Mouse (Mus musculus): ENCODE results near the gene Saa1. TPM values are rescaled to one million over a fixed set of nuclear protein-coding genes. Genes with fewer than 3 reads are reported as not detected.
A peak's percentile ranks its signal among the peaks of the same experiment; 100 is the strongest.

Saa1 gene
- total RNA-seq, 2 experiments from 2014 or later = not detected

DNA sequence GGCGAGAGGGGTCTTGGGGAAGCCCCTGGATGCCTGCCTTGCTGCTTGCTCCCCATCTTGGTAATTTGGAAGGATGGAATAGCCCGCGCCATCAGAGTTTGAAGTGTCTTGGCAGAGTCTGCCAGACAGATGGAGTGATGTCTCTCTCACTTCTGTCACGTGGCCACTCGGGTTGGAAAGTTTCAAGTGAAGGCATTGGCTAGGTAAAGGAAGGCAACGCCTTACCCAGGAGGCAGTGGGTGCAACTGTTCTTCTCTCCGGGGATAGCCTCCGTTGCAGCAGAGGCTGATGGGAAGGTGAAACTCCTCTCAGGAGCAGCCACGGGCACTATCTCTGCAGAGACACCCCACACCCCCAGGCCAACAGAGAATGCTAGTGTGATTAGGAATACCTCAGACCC is 22.3 kb downstream of the Saa1 start:
- intact Hi-C loops (cut with DNase I) = no loop called here
- peak in 1 of 2 experiments; percentile 23 for DNase-seq (ENCODE audit: low spot score in 2 of 2)

DNA sequence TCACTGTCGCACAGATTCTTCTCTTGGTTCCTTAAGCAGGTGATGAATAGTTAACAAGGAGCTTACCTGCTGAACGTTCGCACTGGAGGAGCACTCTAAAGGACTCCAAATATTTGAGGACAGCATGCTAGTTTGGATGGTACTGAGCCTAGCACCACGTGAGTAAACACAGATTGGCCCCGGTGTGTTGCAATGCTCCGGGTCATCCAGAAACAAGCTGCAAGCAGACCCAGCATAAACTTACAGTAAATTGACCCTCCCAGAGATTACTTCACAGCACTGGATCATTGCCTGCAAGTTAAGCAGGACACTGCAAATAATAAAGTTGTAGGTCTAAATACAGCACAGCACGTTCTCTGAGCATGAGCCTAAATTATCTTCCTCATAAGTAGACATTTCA is 23.3 kb downstream of the Saa1 start:
- no peak for DNase-seq (ENCODE audit: low spot score in 2 of 2)
- intact Hi-C loops (cut with DNase I) = loop anchor here (10.0 kb wide), 1 partner anchor 325 kb away; the partner anchor contains the start of gene Kcnc1

DNA sequence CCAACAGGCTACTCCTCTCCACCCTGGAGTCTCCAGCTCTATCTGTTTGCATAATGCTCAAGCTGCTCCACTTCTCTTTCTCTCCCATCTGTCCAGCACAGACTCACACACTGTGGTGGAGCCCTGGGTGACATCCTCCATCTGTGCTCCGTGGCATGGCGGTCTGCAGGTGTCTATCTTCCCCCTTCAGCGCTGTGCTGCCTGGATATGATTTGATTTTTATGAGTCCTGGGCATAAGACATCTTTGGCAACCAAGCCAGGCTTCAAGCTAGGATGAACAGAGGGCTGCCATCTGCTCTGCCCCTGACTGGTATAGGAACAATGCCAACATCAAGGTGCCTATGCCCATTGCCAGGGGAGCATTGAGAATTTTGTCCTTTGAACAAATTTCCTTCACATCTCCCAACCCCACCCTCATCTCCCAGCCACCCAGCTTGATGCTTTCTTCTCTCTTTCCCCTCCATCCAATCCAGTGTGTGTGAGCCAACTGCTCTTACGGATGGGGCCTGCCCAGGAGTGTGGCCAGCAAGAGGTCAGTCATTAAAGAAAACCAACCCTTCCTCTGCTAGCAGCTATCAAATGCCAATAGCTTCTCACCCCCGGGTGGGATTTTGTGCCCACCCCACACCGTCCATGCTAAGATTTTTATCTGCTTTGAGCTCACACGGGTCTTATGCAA is 24.0 kb downstream of the Saa1 start:
- intact Hi-C loops (cut with DNase I) = loop anchor here (10.0 kb wide), 1 partner anchor 324 kb away; the partner anchor contains the start of gene Kcnc1
- peak in 1 of 2 experiments; percentile 11 for DNase-seq (ENCODE audit: low spot score in 2 of 2)

DNA sequence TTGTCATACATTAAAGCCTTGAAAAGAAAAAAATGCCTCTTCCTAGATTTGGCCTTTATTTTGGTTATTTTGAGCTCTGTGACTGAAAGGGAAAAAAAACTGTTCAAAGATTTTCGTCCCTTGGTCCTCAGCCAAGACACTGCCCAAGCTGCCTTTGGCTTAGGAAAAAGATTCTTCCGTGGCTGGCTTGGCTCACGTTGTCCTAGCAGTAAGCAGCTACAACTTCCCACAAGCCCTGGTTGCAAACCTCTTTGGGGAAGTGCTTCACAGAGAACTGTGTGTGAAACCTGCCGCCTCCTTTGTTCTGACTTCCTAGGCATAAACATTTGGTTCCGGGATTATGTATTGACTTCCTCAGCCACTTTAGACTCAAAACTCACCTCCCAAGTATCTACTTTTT is 25.9 kb downstream of the Saa1 start:
- intact Hi-C loops (cut with DNase I) = loop anchor here (10.0 kb wide), 1 partner anchor 322 kb away; the partner anchor contains the start of gene Kcnc1
- DNase-seq (ENCODE audit: low spot score in 2 of 2) = peak; percentile 19 to 20

DNA sequence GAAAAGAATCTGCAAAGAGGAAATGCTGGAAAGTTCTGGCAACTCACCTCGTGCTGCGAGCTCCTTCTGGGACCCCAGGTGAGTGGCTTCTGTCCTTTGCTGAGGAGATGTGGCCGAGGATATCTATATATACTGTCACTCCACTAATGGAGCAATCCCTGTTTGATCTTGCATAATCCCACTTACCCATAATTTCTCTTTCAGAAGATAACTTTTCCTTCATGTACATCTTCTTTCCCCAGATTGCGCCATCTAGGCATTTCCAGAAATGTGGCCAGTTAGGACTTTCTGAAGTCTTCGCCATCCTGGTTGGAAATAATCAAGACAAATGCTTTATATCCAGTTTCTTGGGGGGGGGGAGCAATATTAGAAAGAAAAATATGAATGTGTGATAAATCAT is 27.2 kb downstream of the Saa1 start, which contains the start of gene Saa3:
Gene Saa3, minus strand, starts transcription at position 101 of the 400 bp plus-strand sequence.
- DNase-seq (ENCODE audit: low spot score in 2 of 2) = no peak
- intact Hi-C loops (cut with DNase I) = loop anchor here (10.0 kb wide), 1 partner anchor 321 kb away; the partner anchor contains the start of gene Kcnc1

DNA sequence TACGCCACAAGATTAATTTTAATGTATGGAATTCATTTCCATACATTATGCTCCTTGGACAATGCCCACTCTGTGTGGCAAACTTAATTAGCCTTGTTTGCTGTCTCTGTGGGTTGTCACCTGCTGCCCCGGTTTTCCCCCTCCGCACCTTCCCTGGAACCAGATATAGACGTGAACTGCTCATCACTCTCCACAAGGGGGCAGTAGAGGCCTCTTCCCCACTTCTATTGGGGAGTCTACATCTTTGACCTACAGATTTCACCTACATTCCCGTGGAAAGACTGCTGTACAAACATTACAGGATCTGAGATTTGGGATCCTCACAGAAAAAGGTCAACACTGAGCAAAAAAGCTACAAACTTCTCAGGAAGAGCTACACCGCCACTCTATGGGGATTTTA is 28.3 kb downstream of the Saa1 start:
- peak; percentile 60 to 67 for DNase-seq (ENCODE audit: low spot score in 2 of 2)
- intact Hi-C loops (cut with DNase I) = loop anchor here (1.0 to 10.0 kb wide), 2 partner anchors 57 to 320 kb away; partner anchors contain the start of gene Kcnc1

DNA sequence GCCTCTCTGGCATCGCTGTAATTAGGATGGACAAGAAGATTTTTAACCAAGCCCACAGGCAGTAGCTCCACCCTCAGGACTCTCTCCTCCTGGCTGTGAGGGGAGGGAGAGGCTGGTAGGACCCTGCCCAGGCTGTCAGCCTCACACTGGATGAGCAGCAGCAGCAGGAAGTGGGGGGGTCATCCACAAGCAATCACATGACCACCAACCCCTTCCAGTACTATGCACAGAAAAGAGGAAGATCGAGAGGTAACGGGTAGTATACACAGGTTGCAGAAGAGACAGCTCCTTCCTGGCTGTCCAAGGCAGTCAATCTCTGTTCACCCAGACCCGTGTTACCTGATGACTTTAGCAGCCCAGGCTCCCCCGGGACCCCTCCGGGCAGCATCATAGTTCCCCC is 30.5 kb downstream of the Saa1 start:
- intact Hi-C loops (cut with DNase I) = loop anchor here (10.0 kb wide), 1 partner anchor 317 kb away; the partner anchor contains the start of gene Kcnc1
- no peak for DNase-seq (ENCODE audit: low spot score in 2 of 2)

DNA sequence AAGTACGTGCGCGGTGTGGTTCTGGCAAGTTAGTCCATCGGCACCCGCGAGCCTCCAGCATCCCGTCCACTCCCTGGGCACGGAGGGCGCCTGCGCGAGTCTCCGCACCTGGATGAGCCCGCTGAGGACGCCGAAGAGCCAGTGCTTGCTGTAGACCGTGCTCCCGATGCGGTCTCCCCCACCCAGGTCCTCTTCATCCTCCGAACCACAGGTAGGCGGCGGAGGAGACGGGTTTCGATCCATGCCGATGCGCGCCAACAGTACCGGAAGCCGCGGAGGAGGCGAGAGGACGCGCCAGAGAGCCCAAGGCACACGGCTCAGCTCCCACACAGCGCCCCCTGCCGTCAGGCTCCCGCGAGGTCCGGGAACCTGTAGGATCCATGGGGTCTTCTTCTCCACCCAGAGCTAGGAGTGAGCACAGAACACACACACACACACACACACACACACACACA is 32.4 kb downstream of the Saa1 start, which contains the start of gene Saal1:
Gene Saal1, minus strand, starts transcription at position 291 of the 455 bp plus-strand sequence.
- intact Hi-C loops (cut with DNase I) = loop anchor here (2.0 to 10.0 kb wide), 2 partner anchors 72 to 316 kb away; partner anchors contain the start of genes Kcnc1 and Sergef
- peak; percentile 77 to 82 for DNase-seq (ENCODE audit: low spot score in 2 of 2)

DNA sequence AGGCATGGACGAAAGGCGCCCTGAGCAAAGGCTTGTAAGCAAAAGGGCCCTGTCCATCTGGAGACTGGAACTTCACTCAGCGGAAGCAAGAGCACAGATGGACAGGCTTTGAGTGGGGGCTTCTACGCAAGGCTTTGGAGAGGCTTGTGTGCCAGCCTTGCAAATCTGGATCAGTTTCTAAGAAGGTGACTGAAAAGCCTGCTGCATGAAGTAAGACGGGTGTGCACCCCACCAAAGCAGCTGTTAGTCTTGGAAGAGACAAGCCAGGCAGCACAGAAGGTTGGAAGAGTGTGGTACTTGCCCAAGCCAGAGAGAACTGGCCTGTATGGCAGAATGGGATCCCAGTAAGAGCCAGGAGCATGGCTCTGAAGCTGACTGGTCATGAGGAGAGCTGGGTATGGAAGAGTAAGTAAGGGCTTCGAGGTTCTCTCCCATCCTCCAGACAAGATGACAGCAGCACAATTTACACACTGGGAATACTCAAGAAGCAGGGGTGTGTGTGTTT is 42.2 kb downstream of the Saa1 start:
- no peak for DNase-seq (ENCODE audit: low spot score in 2 of 2)
- intact Hi-C loops (cut with DNase I) = no loop called here

DNA sequence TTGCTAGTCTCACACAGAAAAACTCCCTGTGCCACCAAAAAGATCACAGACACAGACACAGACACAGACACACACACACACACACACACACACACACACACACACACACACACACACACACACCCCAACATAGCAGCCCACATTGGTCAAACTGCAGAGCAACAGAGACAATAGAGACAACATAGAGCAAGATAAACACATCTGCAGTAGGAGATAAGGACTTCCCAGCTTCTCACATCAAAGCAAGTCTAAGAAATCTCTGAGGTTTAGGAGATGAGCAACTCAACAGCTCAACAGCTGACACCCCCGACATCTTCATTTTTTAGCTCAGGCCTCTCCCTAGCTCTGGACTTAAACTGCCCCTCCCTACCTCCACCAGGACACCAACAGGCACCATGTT is 46.0 kb downstream of the Saa1 start:
- no peak for DNase-seq (ENCODE audit: low spot score in 2 of 2)
- intact Hi-C loops (cut with DNase I) = no loop called here

Other genes with a start within 250 kb of the Saa1 start
- gene Sergef, start 103.2 kb downstream of the Saa1 start, total RNA-seq (2021) = 10 to 100 TPM; 59.7 to 69.3 TPM
- gene Tph1, start 70.4 kb downstream of the Saa1 start, total RNA-seq (2021) = under 1 TPM; 0.21 to 0.32 TPM
- gene Saal1, start 32.3 kb downstream of the Saa1 start, total RNA-seq (2021) = 1 to 10 TPM; 8.0 TPM
- under 1 TPM in 1 of 2 experiments, not detected in 1; 0.16 TPM for gene Saa3, start 27.3 kb downstream of the Saa1 start, total RNA-seq (2021)
- not detected for gene Saa4, start 10.4 kb downstream of the Saa1 start, total RNA-seq (2021)
- gene Saa2, start 8.8 kb upstream of the Saa1 start, total RNA-seq (2021) = not detected
- 10 to 100 TPM; 13.3 to 16.1 TPM for gene Hps5, start 53.1 kb upstream of the Saa1 start, total RNA-seq (2021)
- gene Gtf2h1, start 53.1 kb upstream of the Saa1 start, total RNA-seq (2021) = 10 to 100 TPM; 37.9 to 41.1 TPM
- gene Ldha, start 98.5 kb upstream of the Saa1 start, total RNA-seq (2021) = 100 to 1,000 TPM; 395 to 440 TPM
- gene Ldhc, start 118.2 kb upstream of the Saa1 start, total RNA-seq (2021) = not detected
- gene Tsg101, start 177.0 kb upstream of the Saa1 start, total RNA-seq (2021) = 10 to 100 TPM; 75.5 to 81.1 TPM
- gene Uevld, start 215.5 kb upstream of the Saa1 start, total RNA-seq (2021) = 10 to 100 TPM; 10.2 to 13.3 TPM
- not detected for gene Gm9999, start 240.6 kb upstream of the Saa1 start, total RNA-seq (2021)